Mouse (Mus musculus): ENCODE measurements around the gene Lin52.

Lin52 gene

GRCm38 (mm10) chr12:84450718-84451646, at the start of gene Lin52, which contains the start of gene Aldh6a1:
TSS of gene Lin52 (plus strand) at chr12:84451422.
TSS of gene Aldh6a1 (minus strand) at chr12:84451004.
- DNase-seq = peak; percentile 99

GRCm38 (mm10) chr12:84402923-84403322, 48.3 kb upstream of the Lin52 start:
- no peak for DNase-seq

- DNase-seq = no peak
Measured at GRCm38 (mm10) chr12:84404541-84404940, 46.7 kb upstream of the Lin52 start.

- DNase-seq = no peak
Measured at GRCm38 (mm10) chr12:84407259-84407658, 44.0 kb upstream of the Lin52 start.

- peak; percentile 35 for DNase-seq
Measured at GRCm38 (mm10) chr12:84407874-84408818, 43.1 kb upstream of the Lin52 start.

- DNase-seq = peak; percentile 93
Measured at GRCm38 (mm10) chr12:84408819-84409507, 42.3 kb upstream of the Lin52 start, which contains the start of the genes Entpd5 and Bbof1. TSS of gene Entpd5 (minus strand) at chr12:84409029. TSS of gene Bbof1 (plus strand) at chr12:84409071.

GRCm38 (mm10) chr12:84416834-84417604, 34.2 kb upstream of the Lin52 start, which contains the start of gene Rnf113a2:
TSS of gene Rnf113a2 (plus strand) at chr12:84417196.
- peak; percentile 88 for DNase-seq

- no peak for DNase-seq
Measured at GRCm38 (mm10) chr12:84417605-84417922, 33.7 kb upstream of the Lin52 start.

GRCm38 (mm10) chr12:84423990-84424389, 27.2 kb upstream of the Lin52 start:
- no peak for DNase-seq

- DNase-seq = no peak
Measured at GRCm38 (mm10) chr12:84429825-84430224, 21.4 kb upstream of the Lin52 start.

- DNase-seq = no peak
Measured at GRCm38 (mm10) chr12:84438697-84439096, 12.5 kb upstream of the Lin52 start.

- no peak for DNase-seq
Measured at GRCm38 (mm10) chr12:84442526-84442925, 8.7 kb upstream of the Lin52 start.

- no peak for DNase-seq
Measured at GRCm38 (mm10) chr12:84447386-84447785, 3.8 kb upstream of the Lin52 start.

GRCm38 (mm10) chr12:84448181-84448580, 3.0 kb upstream of the Lin52 start:
- no peak for DNase-seq

- peak; percentile 2 for DNase-seq
Measured at GRCm38 (mm10) chr12:84449887-84450286, 1.3 kb upstream of the Lin52 start.

GRCm38 (mm10) chr12:84450351-84450717, 888 bp upstream of the Lin52 start:
- DNase-seq = peak; percentile 59

- DNase-seq = peak; percentile 10
Measured at GRCm38 (mm10) chr12:84451801-84452200, 579 bp downstream of the Lin52 start.

- no peak for DNase-seq
Measured at GRCm38 (mm10) chr12:84456911-84457310, 5.7 kb downstream of the Lin52 start.

- DNase-seq = peak; percentile 8
Measured at GRCm38 (mm10) chr12:84459845-84460244, 8.6 kb downstream of the Lin52 start.

- no peak for DNase-seq
Measured at GRCm38 (mm10) chr12:84461416-84461815, 10.2 kb downstream of the Lin52 start.

- no peak for DNase-seq
Measured at GRCm38 (mm10) chr12:84462856-84463255, 11.6 kb downstream of the Lin52 start.

- DNase-seq = peak; percentile 46
Measured at GRCm38 (mm10) chr12:84468701-84469100, 17.5 kb downstream of the Lin52 start.

Measured in lung, postnatal 10 days (tissue).